Mouse (Mus musculus): ENCODE results near the gene Rexo1. TPM values are rescaled to one million over a fixed set of nuclear protein-coding genes. Genes with fewer than 3 reads are reported as not detected.
A peak's percentile ranks its signal among the peaks of the same experiment; 100 is the strongest.

Rexo1 gene
- polyA plus RNA-seq, 1 experiment from 2014 or later, result 23.6 TPM

GRCm38 (mm10) chr10:80602698-80603325 is 41.5 kb upstream of the Rexo1 start, which contains the start of the genes Scamp4 and Adat3:
Gene Scamp4 (plus strand): TSS chr10:80602872.
Gene Adat3 (plus strand): TSS chr10:80602880.
- under 1% methylated on average over 54 of the region's 54 CpGs for WGBS
- Histone ChIP-seq H3K9ac (peak within 1 kb of the TSS; percentile 75), H3K27ac (peak within 1 kb of the TSS; percentile 93), H3K9me3 (no peaks in the 10 kb centered on the region), H3K36me3 (peaks cover 18% of the 10 kb centered on the region), H3K4me2 (replicated peaks) (peak within 1 kb of the TSS; percentile 69), H3K4me1 (replicated peaks) (peaks cover 26% of the 10 kb centered on the region), H3K27me3 (replicated peaks) (no peaks in the 10 kb centered on the region), H3K4me3 (replicated peaks) (peak within 1 kb of the TSS; percentile 82)
- ATAC-seq, result peak; percentile 94

- H3K36me3 ChIP-seq, result no peaks in the 10 kb centered on the region
- H3K27ac ChIP-seq, result no peak overlapping the region
- no peak for ATAC-seq
- no peaks in the 10 kb centered on the region for H3K27me3 ChIP-seq (replicated peaks)
- H3K9me3 ChIP-seq, result no peaks in the 10 kb centered on the region
- no peak overlapping the region for H3K9ac ChIP-seq
- H3K4me1 ChIP-seq (replicated peaks), result no peaks in the 10 kb centered on the region
- H3K4me2 ChIP-seq (replicated peaks), result no peak overlapping the region
- H3K4me3 ChIP-seq (replicated peaks), result no peak overlapping the region
- 48% methylated on average over 4 of the region's 4 CpGs for WGBS
Measured at GRCm38 (mm10) chr10:80596318-80596717, 35.0 kb upstream of the Rexo1 start.

GRCm38 (mm10) chr10:80589879-80590854 is 28.8 kb upstream of the Rexo1 start, which contains the start of gene Abhd17a:
Gene Abhd17a (minus strand): TSS chr10:80590341.
- peaks cover 6% of the 10 kb centered on the region for H3K36me3 ChIP-seq
- peak within 1 kb of the TSS; percentile 90 for H3K4me3 ChIP-seq (replicated peaks)
- no peaks in the 10 kb centered on the region for H3K9me3 ChIP-seq
- WGBS, result under 1% methylated on average over 69 of the region's 73 CpGs
- no peaks in the 10 kb centered on the region for H3K27me3 ChIP-seq (replicated peaks)
- ATAC-seq, result peak; percentile 98
- peaks cover 24% of the 10 kb centered on the region for H3K4me1 ChIP-seq (replicated peaks)
- H3K27ac ChIP-seq, result peak within 1 kb of the TSS; percentile 66; the same call in 1 of the 2 replicates
- peak within 1 kb of the TSS; percentile 93 for H3K4me2 ChIP-seq (replicated peaks)
- peak within 1 kb of the TSS; percentile 95 for H3K9ac ChIP-seq

- H3K36me3 ChIP-seq, result peaks cover 6% of the 10 kb centered on the region
- H3K9me3 ChIP-seq, result no peaks in the 10 kb centered on the region
- no peaks in the 10 kb centered on the region for H3K27me3 ChIP-seq (replicated peaks)
- H3K4me1 ChIP-seq (replicated peaks), result peaks cover 31% of the 10 kb centered on the region
- peak overlapping the region; percentile 93 for H3K4me2 ChIP-seq (replicated peaks)
- H3K4me3 ChIP-seq (replicated peaks), result peak overlapping the region; percentile 90
- H3K27ac ChIP-seq, result 0 out of 2 replicates have a peak overlapping the region, but pooled peaks have one; percentile 9
- ATAC-seq, result no peak
- WGBS, result 16% methylated on average over 12 of the region's 12 CpGs
- peak overlapping the region; percentile 95 for H3K9ac ChIP-seq
Measured at GRCm38 (mm10) chr10:80589127-80589878, 27.9 kb upstream of the Rexo1 start.

- H3K4me1 ChIP-seq (replicated peaks), result peaks cover 36% of the 10 kb centered on the region
- peaks cover 16% of the 10 kb centered on the region for H3K36me3 ChIP-seq
- H3K4me3 ChIP-seq (replicated peaks), result no peak overlapping the region
- H3K4me2 ChIP-seq (replicated peaks), result no peak overlapping the region
- H3K9ac ChIP-seq, result 0 out of 2 replicates have a peak overlapping the region, but pooled peaks have one; percentile 14
- 52% methylated on average over 3 of the region's 4 CpGs for WGBS
- no peaks in the 10 kb centered on the region for H3K9me3 ChIP-seq
- H3K27me3 ChIP-seq (replicated peaks), result no peaks in the 10 kb centered on the region
- ATAC-seq, result no peak
- H3K27ac ChIP-seq, result 0 out of 2 replicates have a peak overlapping the region, but pooled peaks have one; percentile 22
Measured at GRCm38 (mm10) chr10:80587305-80587657, 25.9 kb upstream of the Rexo1 start.

GRCm38 (mm10) chr10:80586407-80587304 is 25.3 kb upstream of the Rexo1 start:
- H3K27ac ChIP-seq, result 0 out of 2 replicates have a peak overlapping the region, but pooled peaks have one; percentile 22
- peak overlapping the region; percentile 29 for H3K4me2 ChIP-seq (replicated peaks)
- H3K4me3 ChIP-seq (replicated peaks), result peak overlapping the region; percentile 15; the same call in 1 of the 2 replicates
- no peak for ATAC-seq
- 90% methylated on average over 44 of the region's 51 CpGs for WGBS
- peaks cover 16% of the 10 kb centered on the region for H3K36me3 ChIP-seq
- 0 out of 2 replicates have a peak overlapping the region, but pooled peaks have one; percentile 14 for H3K9ac ChIP-seq
- peaks cover 36% of the 10 kb centered on the region for H3K4me1 ChIP-seq (replicated peaks)
- H3K9me3 ChIP-seq, result no peaks in the 10 kb centered on the region
- no peaks in the 10 kb centered on the region for H3K27me3 ChIP-seq (replicated peaks)

- Histone ChIP-seq H3K4me2 (replicated peaks) (peak overlapping the region; percentile 29), H3K4me3 (replicated peaks) (no peak overlapping the region), H3K9me3 (no peaks in the 10 kb centered on the region), H3K36me3 (peaks cover 16% of the 10 kb centered on the region), H3K27me3 (replicated peaks) (no peaks in the 10 kb centered on the region), H3K9ac (no peak overlapping the region), H3K27ac (no peak overlapping the region), H3K4me1 (replicated peaks) (peaks cover 36% of the 10 kb centered on the region)
- 89% methylated on average over 8 of the region's 8 CpGs for WGBS
- ATAC-seq, result no peak
Measured at GRCm38 (mm10) chr10:80585581-80585980, 24.2 kb upstream of the Rexo1 start.

GRCm38 (mm10) chr10:80584642-80585552 is 23.5 kb upstream of the Rexo1 start:
- Histone ChIP-seq H3K4me2 (replicated peaks) (peak overlapping the region; percentile 29; the same call in 1 of the 2 replicates), H3K4me3 (replicated peaks) (no peak overlapping the region), H3K4me1 (replicated peaks) (peaks cover 36% of the 10 kb centered on the region), H3K9ac (peak overlapping the region; percentile 24; the same call in 1 of the 2 replicates), H3K27ac (peak overlapping the region; percentile 33; the same call in 1 of the 2 replicates), H3K36me3 (peaks cover 16% of the 10 kb centered on the region), H3K9me3 (no peaks in the 10 kb centered on the region), H3K27me3 (replicated peaks) (no peaks in the 10 kb centered on the region)
- WGBS, result 74% methylated on average over 12 of the region's 12 CpGs
- ATAC-seq, result 0 out of 2 replicates have a peak, but pooled peaks have one; percentile 4

GRCm38 (mm10) chr10:80584045-80584488 is 22.7 kb upstream of the Rexo1 start:
- Histone ChIP-seq H3K27ac (peak overlapping the region; percentile 33; the same call in 1 of the 2 replicates), H3K4me3 (replicated peaks) (no peak overlapping the region), H3K36me3 (peaks cover 16% of the 10 kb centered on the region), H3K4me2 (replicated peaks) (0 out of 2 replicates have a peak overlapping the region, but pooled peaks have one; percentile 5), H3K4me1 (replicated peaks) (peaks cover 36% of the 10 kb centered on the region), H3K9ac (peak overlapping the region; percentile 24; the same call in 1 of the 2 replicates), H3K9me3 (no peaks in the 10 kb centered on the region), H3K27me3 (replicated peaks) (no peaks in the 10 kb centered on the region)
- ATAC-seq, result 0 out of 2 replicates have a peak, but pooled peaks have one; percentile 11
- WGBS, result 56% methylated on average over 12 of the region's 12 CpGs

GRCm38 (mm10) chr10:80583047-80583446 is 21.7 kb upstream of the Rexo1 start:
- H3K27me3 ChIP-seq (replicated peaks), result no peaks in the 10 kb centered on the region
- H3K27ac ChIP-seq, result no peak overlapping the region
- peaks cover 32% of the 10 kb centered on the region for H3K4me1 ChIP-seq (replicated peaks)
- no peak overlapping the region for H3K9ac ChIP-seq
- peaks cover 16% of the 10 kb centered on the region for H3K36me3 ChIP-seq
- WGBS, result 80% methylated on average over 5 of the region's 5 CpGs
- no peaks in the 10 kb centered on the region for H3K9me3 ChIP-seq
- no peak overlapping the region for H3K4me2 ChIP-seq (replicated peaks)
- H3K4me3 ChIP-seq (replicated peaks), result no peak overlapping the region
- no peak for ATAC-seq

All from intestine, embryonic 15.5 days (tissue).